In the genomic region with DNA sequence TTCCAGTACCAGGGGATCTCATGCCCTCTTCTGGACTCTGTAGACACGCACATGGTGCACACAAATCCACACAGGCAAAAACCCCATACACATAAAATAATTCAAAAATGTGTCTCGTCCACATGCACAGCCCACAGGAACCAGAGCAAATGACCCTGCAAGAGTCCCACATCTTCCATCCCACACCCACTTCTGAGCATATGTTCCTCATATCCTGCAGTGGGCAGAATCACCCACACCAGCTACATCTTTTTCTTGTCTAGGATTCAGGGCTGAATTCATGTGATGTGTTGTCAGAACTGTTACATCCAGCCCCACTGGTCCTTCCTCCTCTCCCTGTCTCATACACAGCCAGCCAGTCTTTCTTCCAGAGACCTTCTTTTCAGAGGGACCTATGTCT, we compare ENCODE assay signal across 17 mouse cellular contexts.
"Had no signal": no experiment of that assay in that cellular context is flagged by ENCODE, and none has a peak within 500 bp of the region (broad histone marks: within the 10 kb centered on the region; RNA-seq: fewer than 3 reads in every experiment).

No protein-coding gene starts in this region.

- H3K9me3 ChIP-seq: megakaryocyte, embryonic 14.5 days; midbrain, embryonic 10.5 days; midbrain, embryonic 13.5 days; neural tube, embryonic 13.5 days had no signal

- H3K27me3 ChIP-seq: megakaryocyte, embryonic 14.5 days; midbrain, embryonic 13.5 days; neural tube, embryonic 13.5 days had no signal

- H3K27ac ChIP-seq: kidney, postnatal 0 days; macrophage; midbrain, embryonic 10.5 days; midbrain, embryonic 13.5 days; neural tube, embryonic 13.5 days had no signal

- H3K4me1 ChIP-seq: megakaryocyte, embryonic 14.5 days; midbrain, embryonic 10.5 days; midbrain, embryonic 13.5 days; neural tube, embryonic 13.5 days had no signal

- H3K4me2 ChIP-seq: lung, embryonic 14.5 days; midbrain, embryonic 13.5 days; neural tube, embryonic 13.5 days had no signal

- ATAC-seq: intestine, postnatal 0 days; lung, postnatal 0 days; midbrain, embryonic 13.5 days; midbrain, embryonic 16.5 days had no signal

- H3K4me3 ChIP-seq: megakaryocyte, embryonic 14.5 days; midbrain, embryonic 10.5 days; midbrain, embryonic 13.5 days; myocyte; neural tube, embryonic 13.5 days had no signal

- DNase-seq: kidney, adult 2 months; kidney, postnatal 25 days; lung, embryonic 14.5 days; retina, postnatal 1 day; right cerebral cortex, postnatal 4 days; thymus, adult 18-20 months; thymus, postnatal 36 days had no signal

- H3K9ac ChIP-seq: lung, embryonic 14.5 days; midbrain, embryonic 13.5 days; neural tube, embryonic 13.5 days had no signal
